Mouse (Mus musculus): ENCODE data around the gene Pigx. TPM values are rescaled to one million over a fixed set of nuclear protein-coding genes. Genes with fewer than 3 reads are reported as not detected.
A peak's percentile ranks its signal among the peaks of the same experiment; 100 is the strongest.
"Not testable (repeated sequence)": the region's sequence is repeated elsewhere in the genome, so short reads cannot be mapped to it uniquely, and the experiment has no call there.

Gene Pigx
- total RNA-seq, 2 experiments from 2014 or later = 8.8 to 11.6 TPM

- intact Hi-C loops (cut with DNase I) = no loop called here
These were observed 14.1 kb upstream of the Pigx start for GRCm38 (mm10) chr16:32113541-32114218.

GRCm38 (mm10) chr16:32110951-32111699 lies 11.6 kb upstream of the Pigx start:
- DNase-seq = no peak
- intact Hi-C loops (cut with DNase I) = no loop called here

More at GRCm38 (mm10) chr16:32113541-32114218, 14.1 kb upstream of the Pigx start:
- peak in 1 of 2 experiments; percentile 37 for DNase-seq

GRCm38 (mm10) chr16:32108578-32108977 lies 9.0 kb upstream of the Pigx start:
- DNase-seq = no peak
- intact Hi-C loops (cut with DNase I) = no loop called here

- no peak for DNase-seq
- intact Hi-C loops (cut with DNase I) = no loop called here
These were observed 8.6 kb upstream of the Pigx start for GRCm38 (mm10) chr16:32108170-32108569.

- no peak for DNase-seq
- intact Hi-C loops (cut with DNase I) = no loop called here
These were observed 8.0 kb upstream of the Pigx start for GRCm38 (mm10) chr16:32107342-32108045.

- intact Hi-C loops (cut with DNase I) = no loop called here
- DNase-seq = no peak
These were observed 6.2 kb upstream of the Pigx start for GRCm38 (mm10) chr16:32105698-32106097.

- DNase-seq = no peak
- intact Hi-C loops (cut with DNase I) = no loop called here
These were observed 2.8 kb upstream of the Pigx start for GRCm38 (mm10) chr16:32102295-32102694.

- no peak for DNase-seq
- intact Hi-C loops (cut with DNase I) = no loop called here
These were observed 473 bp downstream of the Pigx start for GRCm38 (mm10) chr16:32098897-32099637.

GRCm38 (mm10) chr16:32097757-32098156 lies 1.8 kb downstream of the Pigx start:
- intact Hi-C loops (cut with DNase I) = not testable (repeated sequence)

GRCm38 (mm10) chr16:32091466-32091865 lies 8.1 kb downstream of the Pigx start:
- DNase-seq = no peak
- intact Hi-C loops (cut with DNase I) = no loop called here

More at GRCm38 (mm10) chr16:32097757-32098156, 1.8 kb downstream of the Pigx start:
- DNase-seq = not testable (repeated sequence)

GRCm38 (mm10) chr16:32087629-32088443 lies 11.7 kb downstream of the Pigx start:
- no peak for DNase-seq

GRCm38 (mm10) chr16:32078991-32079511 lies 20.5 kb downstream of the Pigx start, which contains the start of gene Pak2:
Gene Pak2, minus strand, starts transcription at chr16:32079342.
- intact Hi-C loops (cut with DNase I) = no loop called here
- DNase-seq = peak; percentile 83 to 84

More at GRCm38 (mm10) chr16:32087629-32088443, 11.7 kb downstream of the Pigx start:
- intact Hi-C loops (cut with DNase I) = no loop called here

- no peak for DNase-seq
These were observed 21.0 kb downstream of the Pigx start for GRCm38 (mm10) chr16:32078408-32078990.

GRCm38 (mm10) chr16:32077648-32078407 lies 21.7 kb downstream of the Pigx start:
- no peak for DNase-seq
- intact Hi-C loops (cut with DNase I) = no loop called here

More at GRCm38 (mm10) chr16:32078408-32078990, 21.0 kb downstream of the Pigx start:
- intact Hi-C loops (cut with DNase I) = no loop called here

- intact Hi-C loops (cut with DNase I) = no loop called here
- no peak for DNase-seq
These were observed 23.1 kb downstream of the Pigx start for GRCm38 (mm10) chr16:32076406-32076805.

- DNase-seq = no peak
- intact Hi-C loops (cut with DNase I) = no loop called here
These were observed 23.8 kb downstream of the Pigx start for GRCm38 (mm10) chr16:32075762-32076161.

GRCm38 (mm10) chr16:32070070-32070469 lies 29.5 kb downstream of the Pigx start:
- DNase-seq; intact Hi-C loops (cut with DNase I): not testable (repeated sequence)
